Mouse (Mus musculus) stomach, postnatal 0 days (tissue): Measurements from ENCODE around the gene Krtap2-4. TPM values are rescaled to one million over a fixed set of nuclear protein-coding genes. Genes with fewer than 3 reads are reported as not detected.

Source experiments
- ATAC-seq: fragments of 200-750 bp; cut with Nextera tagmentation; 2 replicates; pipeline ENCODE4 v1.8.0; 2017; ENCODE audit not compliant: low FRiP score, low TSS enrichment
- DNase-seq: peaks from one replicate; pipeline ENCODE4 v3.0.0-alpha.2; 2016; ENCODE audit warnings: low spot score
- H3K27ac ChIP-seq: fragments of 300-500 bp; sonication (generic); replicated peaks from 2 replicates; pipeline ENCODE4 v1.5.1; 2014; ENCODE audit warnings: mild to moderate bottlenecking, control low read depth
- H3K27me3 ChIP-seq: fragments of 300-500 bp; sonication (generic); 2 replicates; pipeline ENCODE4 v1.6.1; 2014; ENCODE audit warnings: low read length; ENCODE audit not compliant: control insufficient read depth, insufficient read depth
- H3K36me3 ChIP-seq: fragments of 300-500 bp; sonication (generic); 2 replicates; pipeline ENCODE4 v1.6.1; 2014; ENCODE audit warnings: low read length, mixed read lengths; ENCODE audit not compliant: control insufficient read depth, insufficient read depth
- H3K4me1 ChIP-seq: fragments of 300-500 bp; sonication (generic); replicated peaks from 2 replicates; pipeline ENCODE4 v1.6.1; 2014; ENCODE audit warnings: antibody characterized with exemption; ENCODE audit not compliant: control insufficient read depth, insufficient read depth
- H3K4me2 ChIP-seq: fragments of 300-500 bp; sonication (generic); replicated peaks from 2 replicates; pipeline ENCODE4 v1.6.1; 2014; ENCODE audit warnings: low read depth, mild to moderate bottlenecking, control low read depth, moderate library complexity
- H3K4me3 ChIP-seq: fragments of 300-500 bp; sonication (generic); 2 replicates; pipeline ENCODE4 v1.5.1; 2014; ENCODE audit warnings: low read depth, low read length, control low read depth
- H3K9ac ChIP-seq: fragments of 300-500 bp; sonication (generic); 2 replicates; pipeline ENCODE4 v1.6.1; 2014; ENCODE audit warnings: mild to moderate bottlenecking, low read length, control low read depth, mixed read lengths
- H3K9me3 ChIP-seq: fragments of 300-500 bp; sonication (generic); 2 replicates; pipeline ENCODE4 v1.6.1; 2016; ENCODE audit warnings: low read length; ENCODE audit not compliant: control insufficient read depth
- CTCF ChIP-seq: IDR thresholded peaks from 2 replicates; pipeline ENCODE4 v1.5.1; 2016; ENCODE audit warnings: antibody characterized with exemption, low read depth, mild to moderate bottlenecking, moderate library complexity
- EP300 ChIP-seq: optimal IDR thresholded peaks from 2 replicates; pipeline ENCODE3; 2016; ENCODE audit warnings: antibody characterized with exemption
- WGBS: fragments of 180-500 bp; shearing (Covaris S2); extraction: QIAGEN DNeasy Blood & Tissue Kit; methylation state at CpG from one replicate; pipeline ENCODE4 v1.1.7; 2014; 5-methylcytosine and 5-hydroxymethylcytosine counted together
- polyA plus RNA-seq: library from polyadenylated mRNA; unstranded; fragments of >200 nt; fragmentation: Nextera tagmentation; extraction: Ambion mirVana; gene quantifications from 2 replicates; pipeline ENCODE4 v1.2.1, GENCODE M21; 2015

The Krtap2-4 gene
- polyA plus RNA-seq, 1 experiment from 2014 or later = not detected

DNA sequence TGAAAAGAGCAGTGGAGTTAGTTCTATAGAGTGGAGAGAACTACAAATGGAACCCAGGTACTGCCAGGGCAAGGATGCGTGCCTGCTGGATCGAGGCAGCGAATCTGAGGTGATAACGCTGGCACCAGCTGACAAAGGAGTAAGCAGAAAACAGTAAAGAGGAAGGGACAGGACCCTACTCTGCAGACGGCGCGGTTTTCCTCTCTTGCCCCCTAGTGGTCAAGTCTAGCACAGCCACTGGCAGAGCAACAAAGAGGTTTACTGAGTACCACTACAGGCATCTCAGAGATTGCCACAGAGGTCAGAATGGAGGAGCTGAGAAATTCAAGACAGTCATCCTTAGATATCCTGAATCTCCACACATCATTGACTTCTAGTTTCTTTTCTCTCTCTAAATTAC lies 40.5 kb downstream of the Krtap2-4 start:
- Histone ChIP-seq H3K4me3 (no peak overlapping the region), H3K36me3 (no peaks in the 10 kb centered on the region), H3K9me3 (no peaks in the 10 kb centered on the region), H3K27me3 (no peaks in the 10 kb centered on the region), H3K9ac (no peak overlapping the region), H3K27ac (no peak overlapping the region), H3K4me2 (peak overlapping the region; percentile 38), H3K4me1 (no peaks in the 10 kb centered on the region)
- ATAC-seq (peak; percentile 68; the same call in 1 of the 2 replicates), DNase-seq (peak; percentile 80)
- TF ChIP-seq EP300 = no peak
- peak; percentile 95 for TF ChIP-seq CTCF
- WGBS = 2% methylated on average over 7 of the region's 7 CpGs

DNA sequence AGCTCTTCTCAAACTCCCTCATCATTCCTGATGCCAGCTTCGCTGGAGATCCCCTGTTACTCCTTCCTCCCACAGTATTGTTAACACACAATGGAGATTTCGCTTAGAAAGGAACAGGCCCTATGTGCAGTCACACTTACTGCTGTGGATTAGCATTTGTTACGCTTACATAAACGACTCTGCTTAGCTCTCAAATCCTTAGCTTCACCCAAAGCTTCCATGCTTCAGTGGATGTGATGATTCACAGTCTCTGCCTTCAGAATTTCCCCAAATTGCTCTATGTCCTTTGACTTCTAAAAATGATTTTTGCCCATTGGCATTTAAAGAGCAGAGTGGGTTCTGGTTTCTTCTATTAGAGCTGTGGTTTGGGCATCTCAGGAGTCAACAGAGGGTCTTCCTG lies 41.5 kb downstream of the Krtap2-4 start:
- DNase-seq (no peak), ATAC-seq (no peak)
- H3K4me1 ChIP-seq = no peaks in the 10 kb centered on the region
- 55% methylated on average over 4 of the region's 4 CpGs for WGBS
- no peak overlapping the region for H3K9ac ChIP-seq
- H3K9me3 ChIP-seq = no peaks in the 10 kb centered on the region
- H3K4me3 ChIP-seq = no peak overlapping the region
- no peaks in the 10 kb centered on the region for H3K36me3 ChIP-seq
- H3K4me2 ChIP-seq = no peak overlapping the region
- no peak overlapping the region for H3K27ac ChIP-seq
- TF ChIP-seq EP300 (no peak), CTCF (no peak)
- H3K27me3 ChIP-seq = no peaks in the 10 kb centered on the region

DNA sequence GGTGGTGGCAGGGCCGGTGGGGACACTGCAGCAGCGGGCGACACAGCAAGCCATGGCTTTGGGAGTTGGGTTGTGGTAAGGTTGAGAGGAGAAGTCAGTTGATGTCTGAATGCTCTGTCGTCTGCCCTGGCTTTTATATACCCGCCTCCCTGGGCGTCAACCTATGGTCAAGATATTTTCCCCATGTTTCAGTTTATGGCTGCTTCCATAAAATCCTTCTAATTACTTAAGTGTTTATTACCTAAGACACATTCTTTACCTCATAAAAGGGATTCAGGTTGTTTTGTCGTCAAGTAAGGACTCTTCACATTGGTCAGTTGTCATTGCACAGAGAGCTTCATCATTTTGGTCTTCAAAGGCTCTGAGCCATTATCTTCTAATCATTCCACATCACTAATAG lies 48.1 kb downstream of the Krtap2-4 start, which contains the start of gene Krtap3-1:
TSS of gene Krtap3-1 (minus strand) at position 101 of the 400 bp plus-strand sequence.
- H3K4me3 ChIP-seq = no peak within 1 kb of the TSS
- H3K4me2 ChIP-seq = no peak within 1 kb of the TSS
- no peaks in the 10 kb centered on the region for H3K27me3 ChIP-seq
- H3K27ac ChIP-seq = no peak within 1 kb of the TSS
- TF ChIP-seq CTCF = no peak
- no peak within 1 kb of the TSS for H3K9ac ChIP-seq
- H3K36me3 ChIP-seq = no peaks in the 10 kb centered on the region
- 91% methylated on average over 7 of the region's 7 CpGs for WGBS
- H3K9me3 ChIP-seq = no peaks in the 10 kb centered on the region
- ATAC-seq = no peak
- H3K4me1 ChIP-seq = no peaks in the 10 kb centered on the region
- no peak for DNase-seq

Other genes with a start within 250 kb of the Krtap2-4 start
- 0.10 TPM in 1 of 2 replicates, not detected in the other for gene Krt28, start 239.9 kb downstream of the Krtap2-4 start, polyA plus RNA-seq
- gene Krt10, start 225.5 kb downstream of the Krtap2-4 start, polyA plus RNA-seq = 431 and 466 TPM in 2 replicates
- 0.16 and 0.21 TPM in 2 replicates for gene Krt12, start 192.6 kb downstream of the Krtap2-4 start, polyA plus RNA-seq
- 110 and 119 TPM in 2 replicates for gene Krt20, start 176.7 kb downstream of the Krtap2-4 start, polyA plus RNA-seq
- gene Krt23, start 121.7 kb downstream of the Krtap2-4 start, polyA plus RNA-seq = 204 and 221 TPM in 2 replicates
- gene Krt39, start 93.5 kb downstream of the Krtap2-4 start, polyA plus RNA-seq = 0.07 TPM in 1 of 2 replicates, not detected in the other
- gene Krt40, start 71.7 kb downstream of the Krtap2-4 start, polyA plus RNA-seq = not detected in 2 replicates
- gene Krtap3-3, start 64.0 kb downstream of the Krtap2-4 start, polyA plus RNA-seq = not detected in 2 replicates
- gene Krtap3-2, start 58.0 kb downstream of the Krtap2-4 start, polyA plus RNA-seq = 0.19 and 0.34 TPM in 2 replicates
- not detected in 2 replicates for gene Gm11939, start 55.4 kb downstream of the Krtap2-4 start, polyA plus RNA-seq
- gene Krtap3-1, start 48.2 kb downstream of the Krtap2-4 start, polyA plus RNA-seq = not detected in 2 replicates
- not detected in 2 replicates for gene Krtap1-5, start 33.8 kb downstream of the Krtap2-4 start, polyA plus RNA-seq
- gene Krtap1-4, start 31.2 kb downstream of the Krtap2-4 start, polyA plus RNA-seq = not detected in 2 replicates
- gene Krtap1-3, start 23.5 kb downstream of the Krtap2-4 start, polyA plus RNA-seq = not detected in 2 replicates
- gene Krtap9-3, start 16.7 kb downstream of the Krtap2-4 start, polyA plus RNA-seq = not detected in 2 replicates
- gene Gm11938, start 11.5 kb downstream of the Krtap2-4 start, polyA plus RNA-seq = not detected in 2 replicates
- gene Gm11937, start 4.7 kb downstream of the Krtap2-4 start, polyA plus RNA-seq = not detected in 2 replicates
- gene Gm11562, start 5.6 kb upstream of the Krtap2-4 start, polyA plus RNA-seq = not detected in 2 replicates
- not detected in 2 replicates for gene Krtap4-1, start 13.4 kb upstream of the Krtap2-4 start, polyA plus RNA-seq
- not detected in 2 replicates for gene Krtap4-2, start 20.2 kb upstream of the Krtap2-4 start, polyA plus RNA-seq
- not detected in 2 replicates for gene Krtap4-7, start 29.2 kb upstream of the Krtap2-4 start, polyA plus RNA-seq
- not detected in 2 replicates for gene Gm11555, start 35.4 kb upstream of the Krtap2-4 start, polyA plus RNA-seq
- not detected in 2 replicates for gene Gm11563, start 44.1 kb upstream of the Krtap2-4 start, polyA plus RNA-seq
- not detected in 2 replicates for gene Krtap4-6, start 51.1 kb upstream of the Krtap2-4 start, polyA plus RNA-seq
- gene Gm14190, start 75.9 kb upstream of the Krtap2-4 start, polyA plus RNA-seq = not detected in 2 replicates
- gene Gm14180, start 119.4 kb upstream of the Krtap2-4 start, polyA plus RNA-seq = not detected in 2 replicates
- not detected in 2 replicates for gene Gm11595, start 158.1 kb upstream of the Krtap2-4 start, polyA plus RNA-seq
- gene Krtap4-8, start 165.9 kb upstream of the Krtap2-4 start, polyA plus RNA-seq = not detected in 2 replicates
- not detected in 2 replicates for gene Krtap4-9, start 170.4 kb upstream of the Krtap2-4 start, polyA plus RNA-seq
- gene Gm11596, start 178.6 kb upstream of the Krtap2-4 start, polyA plus RNA-seq = not detected in 2 replicates
- gene Gm11569, start 184.1 kb upstream of the Krtap2-4 start, polyA plus RNA-seq = not detected in 2 replicates
- gene Gm11554, start 189.6 kb upstream of the Krtap2-4 start, polyA plus RNA-seq = not detected in 2 replicates
- gene Krtap4-13, start 195.0 kb upstream of the Krtap2-4 start, polyA plus RNA-seq = not detected in 2 replicates
- not detected in 2 replicates for gene Gm11564, start 200.8 kb upstream of the Krtap2-4 start, polyA plus RNA-seq
- gene 2300003K06Rik, start 223.2 kb upstream of the Krtap2-4 start, polyA plus RNA-seq = not detected in 2 replicates
- gene Krtap4-16, start 236.8 kb upstream of the Krtap2-4 start, polyA plus RNA-seq = not detected in 2 replicates
- gene Gm11568, start 243.1 kb upstream of the Krtap2-4 start, polyA plus RNA-seq = not detected in 2 replicates
- gene Gm11559, start 249.6 kb upstream of the Krtap2-4 start, polyA plus RNA-seq = not detected in 2 replicates